Mouse (Mus musculus) activated CD4-positive, CD25-positive, alpha-beta regulatory T cell, adult 4 months (primary cell): ENCODE measurements around the gene Dynlt1c. TPM values are rescaled to one million over a fixed set of nuclear protein-coding genes. Genes with fewer than 3 reads are reported as not detected.
"Not testable (repeated sequence)": the region's sequence is repeated elsewhere in the genome, so short reads cannot be mapped to it uniquely, and the experiment has no call there.

Source experiments
- ATAC-seq: one replicate; pipeline ENCODE4 v1.8.0; 2017
- polyA plus RNA-seq, 2 experiments: library from polyadenylated mRNA; unstranded; fragments of 100-300 nt; shearing (Covaris generic); gene quantifications; one replicate each; pipeline ENCODE4 v1.2.1; 2017

Gene Dynlt1c
- polyA plus RNA-seq = 10 to 100 TPM; 21.6 to 42.6 TPM

DNA sequence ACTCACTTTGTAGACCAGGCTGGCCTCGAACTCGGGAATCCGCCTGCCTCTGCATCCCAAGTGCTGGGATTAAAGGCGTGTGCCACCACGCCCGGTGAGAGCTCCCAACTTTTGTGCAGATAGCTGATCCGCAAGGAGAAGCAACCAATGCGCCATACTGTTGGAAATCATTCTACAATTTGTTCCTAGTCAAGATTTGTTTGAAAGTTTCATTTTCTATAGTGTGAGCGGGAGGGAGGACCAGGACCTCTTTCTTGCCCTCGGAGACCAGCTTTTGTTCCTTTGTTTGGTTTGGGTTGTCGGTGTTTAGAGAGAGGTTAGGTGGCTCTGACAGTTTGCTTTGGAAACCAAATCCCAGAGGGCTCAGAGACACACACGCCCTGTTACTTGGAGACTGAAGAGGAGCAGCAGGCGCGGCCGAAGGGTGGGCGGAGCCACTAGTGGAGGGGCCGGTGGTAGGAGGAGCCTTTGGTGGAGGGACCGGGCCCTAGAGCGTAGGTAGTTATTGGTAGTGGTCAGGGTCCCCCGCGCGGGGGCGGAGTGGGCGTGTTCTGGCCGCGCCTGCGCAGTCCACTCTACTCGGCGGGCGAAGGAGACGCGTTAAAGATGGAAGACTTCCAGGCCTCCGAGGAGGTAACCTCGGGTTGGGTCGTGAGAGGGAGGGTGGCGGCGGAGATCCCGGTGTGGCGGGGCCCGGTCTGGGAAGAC, at the start of gene Dynlt1c:
TSS of gene Dynlt1c (plus strand) at position 468 of the 708 bp plus-strand sequence.
- ATAC-seq = peak; percentile 80

DNA sequence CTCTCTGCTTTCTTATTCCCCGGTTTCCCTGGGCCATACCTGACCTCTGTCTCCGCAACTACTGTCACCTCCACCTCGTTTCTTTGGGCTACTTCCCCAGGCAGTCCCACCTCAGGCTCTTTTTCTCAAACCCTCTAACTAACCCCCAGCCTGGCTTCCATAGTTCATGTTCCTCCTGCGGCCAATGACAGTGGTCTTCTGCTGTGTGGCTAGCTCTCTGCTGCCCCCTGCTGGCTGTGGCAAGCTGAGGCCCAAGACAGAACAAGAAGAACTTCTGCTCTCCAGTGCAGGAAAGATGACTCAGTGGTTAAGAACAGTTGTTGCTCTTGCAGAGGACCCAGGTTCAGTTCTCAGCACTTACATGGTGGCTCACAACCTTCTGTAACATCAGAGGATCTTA, 47.7 kb upstream of the Dynlt1c start:
- peak; percentile 67 for ATAC-seq

- ATAC-seq = not testable (repeated sequence)
Observed at GRCm38 (mm10) chr17:6554243-6554642, 47.2 kb upstream of the Dynlt1c start.

DNA sequence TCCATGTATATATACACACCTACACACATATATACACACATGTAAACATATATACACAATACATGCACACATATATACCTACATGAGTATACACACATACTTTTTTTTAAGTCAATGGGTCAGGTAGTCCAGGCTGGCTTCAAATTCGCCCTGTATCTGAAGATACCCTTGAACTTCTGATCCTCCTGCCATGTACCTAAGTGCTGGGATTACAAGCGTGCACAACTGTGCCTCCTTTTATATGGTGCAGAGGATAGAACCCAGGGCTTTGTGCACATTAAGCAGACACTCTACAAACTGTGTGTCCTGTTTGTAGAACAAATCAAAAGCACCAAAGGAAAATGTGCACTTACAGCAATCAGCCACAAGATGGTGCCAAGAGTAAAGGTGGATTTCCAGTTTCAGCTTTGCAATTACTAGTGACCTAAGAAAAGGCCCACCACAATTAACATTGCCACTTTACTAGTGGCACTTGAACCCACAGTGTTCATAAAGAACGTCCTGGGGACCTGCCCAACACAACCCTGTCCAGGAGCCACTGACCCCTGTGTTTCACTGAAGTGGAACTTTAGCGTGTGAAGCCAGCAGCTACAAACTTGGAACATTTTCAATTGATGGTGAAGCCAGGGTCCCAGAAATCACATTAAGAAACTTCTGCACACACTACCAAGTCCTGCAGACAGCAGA, 41.9 kb upstream of the Dynlt1c start:
- ATAC-seq = peak; percentile 48

DNA sequence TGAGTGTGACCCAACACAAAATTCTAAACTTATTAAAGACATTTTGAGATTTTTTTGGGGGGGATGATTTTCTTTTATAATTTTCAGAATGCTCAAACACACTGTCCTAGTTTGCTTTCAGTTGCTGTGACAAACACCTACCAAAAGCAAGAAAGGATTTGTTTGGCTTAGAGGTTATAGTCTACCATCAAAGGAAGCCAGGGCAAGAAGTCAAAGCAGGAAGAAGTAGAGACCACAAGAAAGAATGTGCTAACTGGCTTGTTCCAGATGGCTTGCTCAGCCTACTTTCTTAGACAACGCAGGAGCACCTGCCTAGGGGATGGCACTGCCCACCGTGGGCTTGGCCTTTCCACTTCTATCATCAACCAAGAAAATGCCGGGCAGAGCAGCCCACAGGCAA, 36.6 kb upstream of the Dynlt1c start:
- ATAC-seq = peak; percentile 59

DNA sequence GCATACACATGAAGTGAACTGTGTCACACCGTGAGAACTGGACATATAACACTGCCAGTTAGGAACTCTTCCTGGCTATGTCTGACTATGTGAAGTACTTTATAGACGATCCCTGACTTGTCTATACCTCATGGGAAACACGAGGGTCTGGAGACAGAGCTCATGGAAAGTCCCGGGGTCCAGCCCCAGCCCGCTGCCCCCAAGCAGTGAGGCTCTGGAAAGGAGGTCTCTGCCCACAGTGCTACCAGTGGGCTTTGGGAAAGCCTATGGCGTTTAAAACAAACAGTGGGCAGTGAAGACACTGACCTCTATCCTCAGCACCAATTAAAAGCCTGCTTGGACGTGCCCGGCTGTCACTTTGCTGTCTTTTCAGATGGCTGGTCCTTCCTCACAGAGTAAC, 33.6 kb upstream of the Dynlt1c start:
- not testable (repeated sequence) for ATAC-seq

DNA sequence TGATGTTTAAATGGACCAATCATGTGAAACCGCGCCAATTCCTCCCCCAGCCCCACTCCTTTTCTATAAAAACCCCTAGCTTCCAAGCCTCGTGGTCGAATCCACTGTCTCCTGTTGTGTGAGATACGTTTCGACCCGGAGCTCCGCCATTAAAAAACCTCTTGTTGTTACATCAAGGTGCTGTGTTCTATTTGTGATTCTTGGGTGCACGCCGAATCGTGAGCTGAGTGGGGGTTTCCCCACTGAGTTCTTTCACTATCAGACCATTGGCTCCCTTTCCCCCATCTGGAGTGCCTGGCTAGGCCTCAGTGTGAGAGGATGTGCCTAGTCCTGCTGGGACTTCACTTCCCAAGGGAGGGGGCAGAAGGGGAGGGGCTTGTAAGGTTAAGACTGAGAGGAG, 30.2 kb upstream of the Dynlt1c start:
- ATAC-seq = not testable (repeated sequence)

DNA sequence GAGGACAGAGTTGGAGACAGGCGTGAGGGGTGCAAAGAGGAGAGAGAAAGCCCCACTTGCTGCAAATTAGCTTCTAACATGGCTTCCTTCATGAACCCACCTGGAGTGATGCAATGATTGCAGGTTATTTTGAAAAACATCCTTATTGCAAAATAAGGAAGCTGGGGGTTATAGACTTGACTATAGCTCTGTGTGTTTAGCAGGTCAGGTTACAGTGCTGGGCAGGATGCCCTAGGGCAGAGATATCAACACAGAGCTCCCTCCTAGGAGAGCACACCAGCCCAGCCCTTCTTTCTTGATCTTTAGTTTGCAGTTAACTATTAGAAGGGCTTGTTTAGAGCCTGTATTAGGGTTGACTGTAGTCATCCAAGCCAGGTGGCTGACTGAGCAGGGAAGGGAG, 29.3 kb upstream of the Dynlt1c start:
- not testable (repeated sequence) for ATAC-seq

DNA sequence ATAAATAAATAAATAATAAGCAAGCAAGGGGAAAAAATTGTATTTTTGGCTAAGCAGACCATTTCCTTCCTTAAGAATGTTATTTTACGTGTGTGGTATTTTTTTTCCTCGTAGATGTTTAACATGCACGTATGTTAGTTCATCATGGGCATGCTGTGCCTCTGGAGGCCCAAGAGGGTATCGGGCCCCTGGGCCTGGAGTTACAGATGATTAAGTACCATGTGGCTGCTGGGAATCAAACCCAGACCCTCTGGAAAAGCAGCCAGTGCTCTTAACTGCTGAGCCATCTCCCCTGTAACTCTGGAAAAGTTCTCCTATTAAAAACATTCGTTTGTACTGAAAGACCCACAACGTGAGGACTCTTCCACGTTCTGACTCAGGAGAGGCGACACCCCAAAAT, 26.1 kb upstream of the Dynlt1c start:
- not testable (repeated sequence) for ATAC-seq

- not testable (repeated sequence) for ATAC-seq
Observed at GRCm38 (mm10) chr17:6588672-6589071, 12.8 kb upstream of the Dynlt1c start.

- ATAC-seq = not testable (repeated sequence)
Observed at GRCm38 (mm10) chr17:6592109-6592508, 9.4 kb upstream of the Dynlt1c start.

DNA sequence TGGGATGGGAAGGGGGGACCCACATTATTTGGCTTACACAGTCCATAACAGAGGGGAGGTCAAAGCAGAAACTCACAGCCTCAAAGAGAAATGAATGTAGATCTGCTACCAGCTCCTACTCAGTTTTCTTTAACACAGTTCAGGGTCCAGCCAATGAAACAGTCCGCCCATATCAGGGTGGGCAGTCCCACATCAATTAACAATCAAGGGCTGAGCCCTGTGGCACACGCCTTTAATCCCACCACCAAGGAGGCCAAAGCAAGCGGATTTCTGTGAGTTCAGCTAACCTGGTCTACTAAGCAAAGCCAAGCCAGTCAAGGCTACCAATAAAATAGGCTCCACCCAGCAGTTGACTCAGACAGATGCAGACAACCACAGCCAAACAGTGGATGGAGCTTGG, 7.6 kb upstream of the Dynlt1c start:
- ATAC-seq = not testable (repeated sequence)

- ATAC-seq = not testable (repeated sequence)
Observed at GRCm38 (mm10) chr17:6595776-6596497, 5.5 kb upstream of the Dynlt1c start.

- peak; percentile 15 for ATAC-seq
Observed at GRCm38 (mm10) chr17:6598356-6598755, 3.1 kb upstream of the Dynlt1c start.

- not testable (repeated sequence) for ATAC-seq
Observed at GRCm38 (mm10) chr17:6600216-6600911, 1.1 kb upstream of the Dynlt1c start.

- ATAC-seq = not testable (repeated sequence)
Observed at GRCm38 (mm10) chr17:6602205-6602604, 734 bp downstream of the Dynlt1c start.

- not testable (repeated sequence) for ATAC-seq
Observed at GRCm38 (mm10) chr17:6605347-6605746, 3.9 kb downstream of the Dynlt1c start.

GRCm38 (mm10) chr17:6613524-6613923, 12.1 kb downstream of the Dynlt1c start:
- not testable (repeated sequence) for ATAC-seq

- ATAC-seq = not testable (repeated sequence)
Observed at GRCm38 (mm10) chr17:6614316-6614715, 12.8 kb downstream of the Dynlt1c start.

- ATAC-seq = not testable (repeated sequence)
Observed at GRCm38 (mm10) chr17:6616731-6617130, 15.3 kb downstream of the Dynlt1c start.

DNA sequence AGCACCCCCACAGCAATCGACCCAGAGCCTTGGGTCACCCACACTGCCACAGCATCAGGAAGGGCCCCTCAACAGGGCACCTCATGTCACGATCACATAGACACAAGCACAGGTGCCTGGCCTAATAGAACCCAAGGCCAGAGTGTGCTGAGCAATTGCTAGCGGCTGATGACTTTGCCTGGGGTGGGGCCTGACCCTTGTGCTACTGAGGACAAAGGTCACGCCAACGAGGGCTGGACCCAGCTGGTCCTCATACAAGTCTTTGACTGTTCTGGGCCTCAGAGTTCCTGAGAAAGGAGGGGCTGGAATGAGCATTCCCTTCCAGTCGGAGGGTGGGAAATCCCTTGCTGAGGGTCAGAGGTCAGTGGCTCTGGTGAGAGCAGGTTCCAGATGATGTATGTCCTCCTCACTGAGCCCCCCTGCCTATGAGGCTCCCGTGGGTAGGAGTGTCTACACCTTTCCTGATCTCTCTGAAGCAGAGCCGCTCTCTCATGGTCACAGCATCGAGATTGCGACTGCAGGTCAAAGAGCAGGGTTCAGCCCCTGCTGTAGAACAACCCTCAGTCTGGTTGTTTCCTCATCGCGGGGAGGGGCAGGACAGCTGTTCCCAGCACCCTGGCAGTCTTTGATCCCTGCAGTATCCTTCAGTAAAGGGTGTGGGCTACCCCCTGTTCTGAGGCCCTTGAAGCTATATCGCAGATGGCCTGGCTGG, 16.4 kb downstream of the Dynlt1c start:
- not testable (repeated sequence) for ATAC-seq

DNA sequence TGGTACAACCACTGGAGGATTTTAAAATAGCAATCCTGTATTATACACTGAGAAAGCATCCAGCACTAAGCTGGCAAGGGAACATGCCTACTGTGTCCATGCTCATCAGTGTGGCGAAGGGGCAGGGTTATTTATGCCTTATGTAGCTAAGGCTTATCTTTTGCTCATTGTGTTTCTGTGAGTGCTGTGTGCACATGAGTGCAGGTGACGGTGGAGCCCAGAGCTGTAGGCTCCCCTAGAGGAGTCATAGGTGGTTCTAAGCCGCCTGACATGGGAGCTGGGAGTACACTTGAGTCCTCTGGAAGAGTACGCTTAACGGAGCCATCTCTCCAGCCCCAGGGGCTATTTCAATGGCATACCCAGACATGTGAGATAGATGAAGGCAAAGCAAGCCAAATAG, 17.8 kb downstream of the Dynlt1c start:
- not testable (repeated sequence) for ATAC-seq
